Mouse (Mus musculus): ENCODE results near the gene Toporsl.

Gene Toporsl

DNA sequence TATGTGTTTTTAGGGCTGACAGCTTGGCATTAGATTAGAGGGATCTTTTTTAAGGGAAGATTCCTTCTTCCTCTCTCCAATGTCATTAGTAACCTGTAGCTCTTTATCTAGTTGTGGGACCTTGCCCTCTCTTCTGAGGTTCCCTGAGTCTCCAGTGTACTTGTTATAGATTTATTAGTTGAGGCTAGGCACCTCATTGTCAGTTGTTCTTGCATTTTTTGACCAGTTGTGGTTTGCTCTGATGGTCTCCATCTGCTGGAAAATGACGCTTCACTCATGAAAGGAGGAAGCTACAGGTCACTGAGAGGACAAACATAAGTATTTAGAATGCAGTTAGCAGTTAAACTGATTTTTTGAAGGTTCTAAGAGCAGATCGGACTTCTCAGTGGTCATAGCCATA lies at the start of gene Toporsl:
Gene Toporsl (plus strand): TSS at position 348 of the 400 bp plus-strand sequence.
- DNase-seq (ENCODE audit: low spot score): no peak

DNA sequence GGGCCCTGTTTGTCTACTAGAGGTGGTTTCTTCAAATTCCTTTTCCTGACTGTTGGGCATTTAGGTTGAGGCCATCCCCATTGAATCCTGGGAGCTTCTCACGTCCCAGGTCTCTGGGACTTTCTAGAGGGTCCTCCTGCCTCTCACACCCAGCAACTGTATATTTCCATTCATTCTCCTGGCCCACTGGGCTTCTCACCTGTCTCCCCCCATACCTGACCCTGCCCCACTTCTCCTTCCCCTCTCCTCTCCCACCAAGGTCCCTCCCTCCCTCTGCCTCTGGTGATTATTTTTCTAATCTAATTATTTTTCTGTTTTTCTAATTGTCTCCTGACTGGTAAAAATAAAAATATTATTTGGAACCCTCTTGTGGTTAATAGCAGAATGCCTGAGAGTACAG lies 38.4 kb upstream of the Toporsl start:
- no peak for DNase-seq (ENCODE audit: low spot score)

DNA sequence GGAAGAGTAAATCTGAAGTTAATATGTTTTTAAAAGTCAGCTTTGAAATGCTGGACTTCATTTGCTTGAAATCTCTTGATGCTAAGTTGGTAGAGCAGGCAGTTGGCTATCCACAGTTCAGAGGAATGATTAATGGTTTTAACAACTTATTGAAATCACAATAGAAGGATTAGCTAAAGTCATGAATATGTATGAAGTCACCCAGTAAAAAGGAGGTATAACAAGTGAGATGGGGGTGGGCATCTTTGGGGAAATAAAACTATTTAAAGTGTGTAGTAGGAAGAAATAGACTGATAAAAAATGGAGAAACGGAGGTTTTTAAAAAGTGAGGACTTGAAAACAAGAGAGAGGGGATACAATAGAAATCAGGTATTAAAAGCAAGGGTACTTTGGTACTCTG lies 38.0 kb upstream of the Toporsl start:
- DNase-seq (ENCODE audit: low spot score): no peak

DNA sequence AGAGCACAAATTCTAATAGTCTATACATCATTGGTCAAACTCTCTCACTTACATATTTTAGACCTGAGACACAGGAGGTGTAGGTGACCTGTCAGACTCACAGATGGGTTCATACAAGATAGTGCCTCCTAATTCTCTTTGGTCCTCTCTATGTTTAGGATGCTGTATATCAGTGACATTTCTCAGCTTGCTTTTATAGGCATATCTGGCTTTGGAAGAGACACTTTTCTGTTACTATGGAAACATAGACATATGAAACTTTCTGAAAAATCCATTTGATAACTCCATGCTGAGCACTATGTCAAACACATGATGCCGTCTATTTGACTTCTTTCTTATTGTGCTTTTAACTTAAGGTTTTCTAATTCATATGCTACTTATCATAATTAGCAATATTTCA lies 32.2 kb upstream of the Toporsl start:
- no peak for DNase-seq (ENCODE audit: low spot score)

DNA sequence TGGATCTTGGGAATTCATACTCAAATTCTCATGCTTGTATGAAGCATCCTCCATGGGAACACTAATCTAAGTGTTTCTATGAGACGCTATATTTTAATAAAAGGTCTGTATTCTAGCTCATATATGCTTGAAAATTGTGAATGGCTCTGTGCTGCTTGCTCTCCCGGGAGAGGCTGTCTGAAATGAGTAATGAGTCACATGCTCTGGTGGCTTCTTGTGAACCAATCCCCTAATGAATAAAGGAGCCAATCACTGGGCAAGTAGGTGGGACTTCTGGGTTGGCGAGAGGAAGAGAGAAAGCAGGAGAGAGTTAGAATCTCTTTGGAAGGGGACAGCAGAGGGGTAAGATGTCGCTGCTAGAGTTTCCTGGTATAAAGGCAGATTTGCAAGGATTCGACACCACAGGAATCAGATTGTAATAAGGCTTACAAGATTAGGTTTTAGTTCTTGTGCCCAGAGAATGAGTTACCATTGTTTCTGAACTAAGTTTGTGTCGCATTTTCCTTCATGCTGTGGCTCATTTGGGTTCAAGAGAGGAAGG lies 9.8 kb upstream of the Toporsl start:
- DNase-seq (ENCODE audit: low spot score): no peak

DNA sequence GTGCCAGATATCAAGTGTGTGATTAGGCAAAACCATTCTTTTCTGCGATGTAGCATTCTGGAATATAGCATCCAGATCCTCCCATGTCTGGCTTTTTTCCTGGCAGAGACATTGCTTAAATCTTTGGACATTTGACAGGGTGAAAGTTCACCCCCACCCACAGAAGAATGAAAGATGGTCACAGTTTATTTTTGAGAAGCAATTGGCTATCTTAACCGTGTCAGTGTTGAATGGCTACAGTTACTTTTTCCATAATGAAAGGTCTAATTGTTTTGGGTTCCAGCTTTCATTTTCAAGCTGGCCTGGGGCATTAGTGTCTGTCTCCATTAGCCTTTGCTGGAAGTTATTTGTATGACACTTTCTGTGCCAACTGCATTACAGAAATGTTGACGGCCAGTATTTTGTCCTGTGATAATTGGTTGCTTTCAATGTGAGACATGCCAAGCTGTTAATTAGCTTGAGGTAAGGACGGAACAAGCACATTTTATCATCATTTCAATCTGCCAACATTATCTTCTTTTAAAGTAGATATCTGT lies 2.2 kb upstream of the Toporsl start:
- DNase-seq (ENCODE audit: low spot score): no peak

DNA sequence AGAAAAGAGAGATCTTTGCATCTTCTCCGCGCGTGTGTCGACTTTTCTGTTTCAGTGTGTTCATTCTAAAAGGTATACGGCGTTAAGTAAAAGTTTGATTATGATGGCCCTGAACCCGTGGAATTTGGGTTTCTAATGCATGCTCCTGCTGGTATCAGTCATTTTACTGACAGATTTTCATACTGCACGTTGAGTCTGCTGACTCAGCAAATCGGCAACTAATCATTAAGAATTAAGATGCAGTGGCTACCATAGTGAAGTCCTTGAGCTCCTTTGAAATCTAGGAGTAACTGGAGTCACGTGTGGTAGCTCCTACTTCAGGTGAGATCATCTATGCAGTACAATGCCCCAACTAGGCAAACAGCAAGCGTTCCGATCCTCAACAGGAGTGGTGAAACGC lies 1.4 kb upstream of the Toporsl start:
- no peak for DNase-seq (ENCODE audit: low spot score)

DNA sequence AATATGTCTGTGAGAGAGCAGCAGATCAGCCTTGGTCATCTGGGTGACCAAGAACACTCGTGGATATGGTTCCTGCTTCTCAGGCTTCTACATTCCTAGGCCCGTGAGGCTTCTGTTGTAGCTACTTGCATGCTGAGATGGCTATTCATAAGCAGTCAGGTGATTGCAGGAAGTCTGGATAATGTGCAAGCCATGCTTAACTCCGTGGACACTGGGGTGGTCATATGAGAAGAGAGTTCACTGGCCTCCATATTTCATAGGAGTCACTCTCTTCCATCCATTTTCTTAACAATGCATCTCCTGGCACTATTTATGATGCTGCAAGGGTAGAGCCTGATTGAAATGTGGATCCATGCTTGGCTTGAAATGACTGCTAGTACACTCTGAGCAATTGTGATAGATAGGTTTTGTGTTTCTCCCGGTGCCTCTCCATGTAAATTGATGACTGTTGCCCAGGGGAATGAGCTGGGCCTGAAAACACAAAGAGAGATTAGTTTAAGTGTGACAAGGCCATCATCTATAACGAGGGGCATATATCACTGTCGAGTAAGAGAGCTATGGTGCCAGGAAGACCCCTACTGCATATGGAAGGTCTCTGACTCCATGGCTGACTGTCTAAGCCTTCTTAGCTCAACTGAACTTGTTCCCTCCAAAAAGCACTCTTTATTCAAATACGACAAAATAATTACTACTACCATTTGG lies 2.3 kb downstream of the Toporsl start:
- DNase-seq (ENCODE audit: low spot score): no peak

DNA sequence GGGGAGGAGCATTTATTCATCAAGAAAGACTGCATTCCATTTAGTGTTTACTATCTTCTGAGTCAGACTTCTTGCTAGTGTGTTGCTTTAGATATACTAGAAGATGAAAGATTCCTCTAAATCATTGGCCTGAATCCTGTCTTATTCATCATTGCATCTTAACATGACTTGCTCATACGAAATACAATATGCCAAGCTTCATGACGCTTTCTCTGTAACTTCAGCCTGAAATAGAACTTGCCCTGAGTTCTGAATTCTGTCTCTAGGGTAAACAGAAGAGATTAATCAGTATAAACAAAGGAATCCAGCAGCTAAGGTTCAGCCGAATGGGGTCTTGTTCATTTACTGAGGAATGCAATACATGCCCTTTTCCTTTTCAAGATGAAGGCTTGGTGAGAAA lies 10.8 kb downstream of the Toporsl start:
- no peak for DNase-seq (ENCODE audit: low spot score)

DNA sequence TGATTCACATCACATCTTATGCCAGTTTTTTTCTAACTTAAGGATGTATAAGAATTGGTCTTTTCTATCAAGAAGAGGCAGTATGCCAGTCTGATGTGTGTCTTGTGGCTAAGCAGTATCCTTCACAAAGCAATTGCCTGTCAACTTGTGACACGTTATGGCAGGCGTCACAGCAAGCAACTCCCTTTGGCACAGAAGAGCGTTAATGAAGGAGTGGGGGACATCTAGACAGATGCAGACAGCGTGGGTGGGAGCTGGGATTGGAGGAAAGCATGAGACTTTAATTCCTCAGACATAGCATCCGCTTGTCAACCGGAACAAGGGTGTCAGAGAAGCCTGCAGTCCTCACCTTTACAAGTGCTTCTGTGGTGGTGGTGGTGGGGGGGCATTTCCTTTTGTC lies 38.9 kb downstream of the Toporsl start:
- no peak for DNase-seq (ENCODE audit: low spot score)

DNA sequence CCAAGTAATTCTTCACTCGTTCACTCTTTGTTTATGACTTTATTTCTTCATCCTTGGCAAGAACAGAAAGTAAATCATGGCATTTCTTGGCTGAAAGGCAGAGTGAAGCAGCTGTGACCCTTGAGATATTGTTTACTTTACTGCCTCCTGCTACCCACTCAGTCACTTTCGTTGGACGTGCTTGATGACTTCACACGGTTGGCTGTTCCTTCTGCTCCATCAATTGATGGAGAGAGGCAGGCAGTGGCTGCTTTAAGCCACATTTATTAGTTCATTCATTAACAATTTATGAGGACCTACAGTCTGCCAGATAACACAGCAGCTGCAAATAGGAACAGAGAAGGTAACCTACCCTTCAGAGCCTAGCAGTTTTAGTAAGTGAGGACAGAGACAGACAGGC lies 51.7 kb downstream of the Toporsl start:
- no peak for DNase-seq (ENCODE audit: low spot score)

DNA sequence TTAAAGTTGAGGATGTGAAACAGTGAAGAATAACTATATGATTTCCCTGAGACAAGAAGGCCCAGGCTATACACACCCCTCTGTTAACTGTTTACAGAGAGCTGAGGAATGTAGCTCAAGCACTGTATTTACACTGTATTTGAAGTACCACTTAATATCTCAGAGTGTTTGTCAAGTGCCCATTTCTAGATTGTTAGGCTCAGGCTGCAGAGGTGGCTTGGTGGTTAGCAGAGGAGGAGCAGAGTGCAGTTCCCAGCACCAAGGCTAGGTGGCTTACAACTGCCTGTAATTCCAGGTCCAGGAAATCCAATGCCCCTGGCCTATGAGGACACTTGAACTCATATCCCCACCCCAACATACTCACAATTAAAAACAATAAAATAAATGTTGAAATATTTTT lies 63.6 kb downstream of the Toporsl start:
- DNase-seq (ENCODE audit: low spot score): no peak

DNA sequence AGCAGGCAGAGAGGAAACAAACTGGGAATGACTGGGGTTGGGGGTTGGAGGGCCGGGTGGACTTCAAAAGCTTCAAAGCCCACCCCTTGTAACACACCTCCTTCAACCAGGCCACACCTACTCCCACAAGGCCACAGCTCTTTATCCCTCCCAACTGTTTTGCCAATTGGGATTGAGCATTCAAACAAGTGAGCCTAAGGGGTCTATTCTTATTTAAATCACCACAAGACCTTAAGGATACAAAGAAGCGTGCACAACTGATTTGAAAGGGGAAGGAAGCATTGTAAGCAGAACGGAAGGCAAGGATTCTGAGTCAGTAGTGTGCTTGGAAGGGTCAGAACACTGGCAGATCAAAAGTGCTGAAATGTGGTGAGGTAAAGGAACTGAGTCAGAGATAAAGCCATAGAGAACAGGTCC lies 64.6 kb downstream of the Toporsl start:
- DNase-seq (ENCODE audit: low spot score): no peak

DNA sequence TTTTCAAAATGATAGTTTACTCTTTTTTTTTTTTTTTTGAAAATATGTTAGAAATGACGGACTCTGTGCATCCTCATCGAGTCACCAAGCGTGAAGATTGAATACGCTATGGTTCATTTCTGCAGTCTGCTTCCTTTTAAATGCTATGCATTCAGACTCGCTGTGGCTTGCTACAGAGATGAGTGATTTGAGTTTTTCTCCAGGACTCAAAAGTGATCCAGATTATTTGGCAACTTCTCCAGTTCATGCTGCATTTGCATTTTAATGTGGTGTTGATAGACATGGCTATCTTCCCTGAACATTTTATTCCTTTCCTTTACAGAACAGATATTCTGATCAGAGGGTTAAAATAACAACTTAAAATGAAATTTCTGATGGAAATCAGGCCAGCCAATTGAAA lies 65.2 kb downstream of the Toporsl start:
- DNase-seq (ENCODE audit: low spot score): no peak
